Mouse (Mus musculus) CD4-positive helper T cell, adult 2 months (primary cell): ENCODE measurements around the gene Fkbp9.

ENCODE experiments used
- DNase-seq: peaks from one replicate; pipeline ENCODE4 v3.0.0-alpha.2; 2012; ENCODE audit warnings: low read depth, missing footprints, low spot score

Gene Fkbp9

GRCm38 (mm10) chr6:56831697-56832406 is at the start of gene Fkbp9:
Gene Fkbp9, plus strand, starts transcription at chr6:56832059.
- DNase-seq = no peak

- DNase-seq = no peak
Observed at GRCm38 (mm10) chr6:56783561-56784272, 48.1 kb upstream of the Fkbp9 start.

- no peak for DNase-seq
Observed at GRCm38 (mm10) chr6:56785068-56785467, 46.8 kb upstream of the Fkbp9 start.

- no peak for DNase-seq
Observed at GRCm38 (mm10) chr6:56787668-56788067, 44.2 kb upstream of the Fkbp9 start.

- no peak for DNase-seq
Observed at GRCm38 (mm10) chr6:56789336-56789735, 42.5 kb upstream of the Fkbp9 start.

GRCm38 (mm10) chr6:56794834-56795233 is 37.0 kb upstream of the Fkbp9 start:
- no peak for DNase-seq

GRCm38 (mm10) chr6:56796232-56796631 is 35.6 kb upstream of the Fkbp9 start:
- DNase-seq = no peak

GRCm38 (mm10) chr6:56796668-56797141 is 35.2 kb upstream of the Fkbp9 start:
- DNase-seq = peak; percentile 72

- DNase-seq = peak; percentile 94
Observed at GRCm38 (mm10) chr6:56797311-56798151, 34.3 kb upstream of the Fkbp9 start, which contains the start of gene Kbtbd2. Gene Kbtbd2, minus strand, starts transcription at chr6:56797813.

- DNase-seq = peak; percentile 72
Observed at GRCm38 (mm10) chr6:56798152-56798465, 33.8 kb upstream of the Fkbp9 start.

- no peak for DNase-seq
Observed at GRCm38 (mm10) chr6:56805026-56805425, 26.8 kb upstream of the Fkbp9 start.

GRCm38 (mm10) chr6:56806195-56806594 is 25.7 kb upstream of the Fkbp9 start:
- no peak for DNase-seq

GRCm38 (mm10) chr6:56808656-56809055 is 23.2 kb upstream of the Fkbp9 start:
- DNase-seq = peak; percentile 69

- DNase-seq = no peak
Observed at GRCm38 (mm10) chr6:56813332-56813731, 18.5 kb upstream of the Fkbp9 start.

- no peak for DNase-seq
Observed at GRCm38 (mm10) chr6:56818436-56819123, 13.3 kb upstream of the Fkbp9 start.

- DNase-seq = no peak
Observed at GRCm38 (mm10) chr6:56819124-56819487, 12.8 kb upstream of the Fkbp9 start.

GRCm38 (mm10) chr6:56825657-56826056 is 6.2 kb upstream of the Fkbp9 start:
- DNase-seq = no peak

GRCm38 (mm10) chr6:56832407-56832796 is 543 bp downstream of the Fkbp9 start:
- no peak for DNase-seq

GRCm38 (mm10) chr6:56832830-56833229 is 971 bp downstream of the Fkbp9 start:
- no peak for DNase-seq

GRCm38 (mm10) chr6:56834769-56835168 is 2.9 kb downstream of the Fkbp9 start:
- DNase-seq = no peak

- no peak for DNase-seq
Observed at GRCm38 (mm10) chr6:56835532-56835931, 3.7 kb downstream of the Fkbp9 start.

GRCm38 (mm10) chr6:56837166-56837565 is 5.3 kb downstream of the Fkbp9 start:
- DNase-seq = no peak
